Mouse (Mus musculus): ENCODE measurements around the gene Mpdu1. TPM values are rescaled to one million over a fixed set of nuclear protein-coding genes. Genes with fewer than 3 reads are reported as not detected.
"Not testable (repeated sequence)": the region's sequence is repeated elsewhere in the genome, so short reads cannot be mapped to it uniquely, and the experiment has no call there.

Mpdu1 gene
- polyA plus RNA-seq, 1 experiment = 143 TPM

GRCm38 (mm10) chr11:69632284-69633089 is 30.0 kb downstream of the Mpdu1 start, which contains the start of gene Fxr2:
Gene Fxr2, plus strand, starts transcription at chr11:69632990.
- Histone ChIP-seq H3K27ac (ENCODE audit: insufficient read depth, low read depth, low read length) (peak within 1 kb of the TSS; percentile 59), H3K27me3 (replicated peaks; ENCODE audit: control insufficient read depth, insufficient read depth, low read length) (no peaks in the 10 kb centered on the region), H3K36me3 (ENCODE audit: control insufficient read depth, insufficient read depth, low read length) (no peaks in the 10 kb centered on the region; the same call in 1 of the 2 replicates), H3K4me1 (ENCODE audit: control insufficient read depth, insufficient read depth, low read length) (peaks cover 3% of the 10 kb centered on the region; the same call in 1 of the 2 replicates), H3K4me3 (ENCODE audit: insufficient read depth, low read depth, low read length) (peak within 1 kb of the TSS; percentile 96)
- TF ChIP-seq CTCF (conservative IDR thresholded peaks at IDR 0.05; ENCODE audit: insufficient read depth, insufficient read length, low read depth, low read length) = peak; percentile 82
- no peak for TF ChIP-seq POLR2A (IDR thresholded peaks at IDR 0.05; ENCODE audit: low read depth, low read length)
- WGBS = under 1% methylated on average over 56 of the region's 56 CpGs
- peak; percentile 100 for DNase-seq

- DNase-seq = peak; percentile 38
- H3K27ac ChIP-seq (ENCODE audit: insufficient read depth, low read depth, low read length) = no peak overlapping the region
- TF ChIP-seq CTCF (conservative IDR thresholded peaks at IDR 0.05; ENCODE audit: insufficient read depth, insufficient read length, low read depth, low read length) (peak; percentile 16; the same call in 1 of the 2 replicates), POLR2A (IDR thresholded peaks at IDR 0.05; ENCODE audit: low read depth, low read length) (no peak)
- no peaks in the 10 kb centered on the region for H3K36me3 ChIP-seq (ENCODE audit: control insufficient read depth, insufficient read depth, low read length)
- WGBS = 44% methylated on average over 1 of the region's 1 CpGs
- H3K4me1 ChIP-seq (ENCODE audit: control insufficient read depth, insufficient read depth, low read length) = peaks cover 3% of the 10 kb centered on the region; the same call in 1 of the 2 replicates
- no peak overlapping the region for H3K4me3 ChIP-seq (ENCODE audit: insufficient read depth, low read depth, low read length)
- no peaks in the 10 kb centered on the region for H3K27me3 ChIP-seq (replicated peaks; ENCODE audit: control insufficient read depth, insufficient read depth, low read length)
These were observed 32.6 kb downstream of the Mpdu1 start for GRCm38 (mm10) chr11:69629802-69630201.

GRCm38 (mm10) chr11:69628286-69628685 is 34.2 kb downstream of the Mpdu1 start:
- H3K36me3 ChIP-seq (ENCODE audit: control insufficient read depth, insufficient read depth, low read length) = no peaks in the 10 kb centered on the region
- H3K27me3 ChIP-seq (replicated peaks; ENCODE audit: control insufficient read depth, insufficient read depth, low read length) = no peaks in the 10 kb centered on the region
- H3K4me3 ChIP-seq (ENCODE audit: insufficient read depth, low read depth, low read length) = no peak overlapping the region
- no peak overlapping the region for H3K27ac ChIP-seq (ENCODE audit: insufficient read depth, low read depth, low read length)
- peak; percentile 87 for DNase-seq
- no peaks in the 10 kb centered on the region for H3K4me1 ChIP-seq (ENCODE audit: control insufficient read depth, insufficient read depth, low read length)
- TF ChIP-seq POLR2A (IDR thresholded peaks at IDR 0.05; ENCODE audit: low read depth, low read length) (no peak), CTCF (conservative IDR thresholded peaks at IDR 0.05; ENCODE audit: insufficient read depth, insufficient read length, low read depth, low read length) (peak; percentile 99)
- whole genome bisulfite sequencing = 38% methylated on average over 6 of the region's 6 CpGs

- not testable (repeated sequence) for H3K36me3 ChIP-seq (ENCODE audit: control insufficient read depth, insufficient read depth, low read length); H3K27ac ChIP-seq (ENCODE audit: insufficient read depth, low read depth, low read length); H3K4me1 ChIP-seq (ENCODE audit: control insufficient read depth, insufficient read depth, low read length); H3K4me3 ChIP-seq (ENCODE audit: insufficient read depth, low read depth, low read length); DNase-seq; H3K27me3 ChIP-seq (replicated peaks; ENCODE audit: control insufficient read depth, insufficient read depth, low read length)
- WGBS = 84% methylated on average over 2 of the region's 2 CpGs
These were observed 38.1 kb downstream of the Mpdu1 start for GRCm38 (mm10) chr11:69624339-69624738.

GRCm38 (mm10) chr11:69623006-69623405 is 39.4 kb downstream of the Mpdu1 start:
- H3K36me3 ChIP-seq (ENCODE audit: control insufficient read depth, insufficient read depth, low read length) = no peaks in the 10 kb centered on the region
- H3K4me3 ChIP-seq (ENCODE audit: insufficient read depth, low read depth, low read length) = no peak overlapping the region
- no peak overlapping the region for H3K27ac ChIP-seq (ENCODE audit: insufficient read depth, low read depth, low read length)
- H3K27me3 ChIP-seq (replicated peaks; ENCODE audit: control insufficient read depth, insufficient read depth, low read length) = no peaks in the 10 kb centered on the region
- WGBS = 78% methylated on average over 4 of the region's 4 CpGs
- DNase-seq = no peak
- H3K4me1 ChIP-seq (ENCODE audit: control insufficient read depth, insufficient read depth, low read length) = no peaks in the 10 kb centered on the region; the same call in 1 of the 2 replicates
- TF ChIP-seq POLR2A (IDR thresholded peaks at IDR 0.05; ENCODE audit: low read depth, low read length) (no peak), CTCF (conservative IDR thresholded peaks at IDR 0.05; ENCODE audit: insufficient read depth, insufficient read length, low read depth, low read length) (no peak)

- TF ChIP-seq CTCF (conservative IDR thresholded peaks at IDR 0.05; ENCODE audit: insufficient read depth, insufficient read length, low read depth, low read length) (no peak), POLR2A (IDR thresholded peaks at IDR 0.05; ENCODE audit: low read depth, low read length) (no peak)
- Histone ChIP-seq H3K27ac (ENCODE audit: insufficient read depth, low read depth, low read length) (no peak overlapping the region), H3K4me3 (ENCODE audit: insufficient read depth, low read depth, low read length) (peak overlapping the region; percentile 56), H3K4me1 (ENCODE audit: control insufficient read depth, insufficient read depth, low read length) (no peaks in the 10 kb centered on the region; the same call in 1 of the 2 replicates), H3K36me3 (ENCODE audit: control insufficient read depth, insufficient read depth, low read length) (no peaks in the 10 kb centered on the region), H3K27me3 (replicated peaks; ENCODE audit: control insufficient read depth, insufficient read depth, low read length) (no peaks in the 10 kb centered on the region)
- 16% methylated on average over 6 of the region's 6 CpGs for WGBS
- peak; percentile 27 for DNase-seq
These were observed 40.0 kb downstream of the Mpdu1 start for GRCm38 (mm10) chr11:69622406-69622805.

GRCm38 (mm10) chr11:69621571-69622268 is 40.7 kb downstream of the Mpdu1 start, which contains the start of gene Sat2:
Gene Sat2, plus strand, starts transcription at chr11:69622024.
- Histone ChIP-seq H3K4me1 (ENCODE audit: control insufficient read depth, insufficient read depth, low read length) (no peaks in the 10 kb centered on the region; the same call in 1 of the 2 replicates), H3K27ac (ENCODE audit: insufficient read depth, low read depth, low read length) (peak within 1 kb of the TSS; percentile 37), H3K36me3 (ENCODE audit: control insufficient read depth, insufficient read depth, low read length) (no peaks in the 10 kb centered on the region), H3K27me3 (replicated peaks; ENCODE audit: control insufficient read depth, insufficient read depth, low read length) (no peaks in the 10 kb centered on the region), H3K4me3 (ENCODE audit: insufficient read depth, low read depth, low read length) (peak within 1 kb of the TSS; percentile 56)
- WGBS = under 1% methylated on average over 20 of the region's 20 CpGs
- DNase-seq = peak; percentile 73
- no peak for TF ChIP-seq POLR2A (IDR thresholded peaks at IDR 0.05; ENCODE audit: low read depth, low read length)
